In genomic region chr15:82172648-82173047, GRCm38 (mm10) we compare ENCODE assay signal across 25 mouse cellular contexts. TPM values are rescaled to one million over a fixed set of nuclear protein-coding genes. Genes with fewer than 3 reads are reported as not detected.
DNase-seq lines count a peak whose midpoint lies in the region; ATAC-seq and TF ChIP-seq lines count a peak whose summit lies in the region.
"Had no signal": no experiment of that assay in that cellular context is flagged by ENCODE, and none has a peak within 500 bp of the region (broad histone marks: within the 10 kb centered on the region; RNA-seq: fewer than 3 reads in every experiment).

No protein-coding gene starts in this region.

- no peak for TF ChIP-seq CTCF in midbrain, postnatal 0 days (IDR thresholded peaks at IDR 0.05)

- H3K4me3 ChIP-seq in hindbrain, embryonic 15.5 days: no peak overlapping the region
- H3K4me3 ChIP-seq in hindbrain, embryonic 11.5 days (ENCODE audit: low read depth, low read length): no peak overlapping the region
- H3K4me3 ChIP-seq in midbrain, postnatal 0 days (ENCODE audit: low read depth, low read length): no peak overlapping the region
- no peak overlapping the region for H3K4me3 ChIP-seq in midbrain, embryonic 13.5 days (replicated peaks)
- H3K4me3 ChIP-seq: embryonic facial prominence, embryonic 10.5 days; forebrain, embryonic 15.5 days; limb, embryonic 12.5 days; lung, embryonic 15.5 days; midbrain, embryonic 15.5 days; stomach, embryonic 15.5 days had no signal

- 71% methylated on average over 8 of the region's 8 CpGs for WGBS in hindbrain, embryonic 15.5 days
- WGBS in hindbrain, embryonic 11.5 days: 92% methylated on average over 8 of the region's 8 CpGs
- 76% methylated on average over 8 of the region's 8 CpGs for WGBS in midbrain, postnatal 0 days
- 84% methylated on average over 8 of the region's 8 CpGs for WGBS in midbrain, embryonic 13.5 days

- ATAC-seq in hindbrain, embryonic 15.5 days (ENCODE audit: low FRiP score, low read depth): no peak
- no peak for ATAC-seq in hindbrain, embryonic 11.5 days (ENCODE audit: low FRiP score)
- no peak for ATAC-seq in midbrain, postnatal 0 days (ENCODE audit: low FRiP score)
- no peak for ATAC-seq in midbrain, embryonic 13.5 days
- no peak for ATAC-seq in monocyte, adult 5-6 weeks (replicated peaks; ENCODE audit: insufficient number of reproducible peaks, low FRiP score, low TSS enrichment, poor library complexity, severe bottlenecking)
- ATAC-seq: forebrain, embryonic 15.5 days; midbrain, embryonic 15.5 days had no signal

- no peak overlapping the region for H3K9ac ChIP-seq in hindbrain, embryonic 15.5 days
- no peak overlapping the region for H3K9ac ChIP-seq in hindbrain, embryonic 11.5 days (ENCODE audit: low read depth, low read length)
- H3K9ac ChIP-seq in midbrain, postnatal 0 days (replicated peaks; ENCODE audit: low read length, poor library complexity, severe bottlenecking): no peak overlapping the region
- no peak overlapping the region for H3K9ac ChIP-seq in midbrain, embryonic 13.5 days (replicated peaks)
- H3K9ac ChIP-seq: forebrain, embryonic 15.5 days; limb, embryonic 12.5 days; liver, embryonic 14.5 days; lung, embryonic 15.5 days; midbrain, embryonic 15.5 days; stomach, embryonic 15.5 days had no signal

- peaks cover 61% of the 10 kb centered on the region for H3K36me3 ChIP-seq in hindbrain, embryonic 15.5 days
- H3K36me3 ChIP-seq in hindbrain, embryonic 11.5 days (ENCODE audit: control insufficient read depth, insufficient read depth, low read length): peaks cover 32% of the 10 kb centered on the region
- peaks cover 67% of the 10 kb centered on the region for H3K36me3 ChIP-seq in midbrain, postnatal 0 days (ENCODE audit: insufficient read depth, low read length)
- H3K36me3 ChIP-seq in midbrain, embryonic 13.5 days: peaks cover 78% of the 10 kb centered on the region

- no peaks in the 10 kb centered on the region for H3K9me3 ChIP-seq in hindbrain, embryonic 15.5 days
- H3K9me3 ChIP-seq in hindbrain, embryonic 11.5 days (ENCODE audit: control insufficient read depth, low read length): no peaks in the 10 kb centered on the region
- no peaks in the 10 kb centered on the region for H3K9me3 ChIP-seq in midbrain, postnatal 0 days (ENCODE audit: low read length)
- H3K9me3 ChIP-seq in midbrain, embryonic 13.5 days: no peaks in the 10 kb centered on the region
- H3K9me3 ChIP-seq: embryonic facial prominence, embryonic 10.5 days; forebrain, embryonic 15.5 days; limb, embryonic 12.5 days; lung, embryonic 15.5 days; midbrain, embryonic 15.5 days; stomach, embryonic 15.5 days had no signal

- DNase-seq in hindbrain, embryonic 11.5 days (ENCODE audit: low spot score): no peak
- DNase-seq in midbrain, postnatal 0 days (ENCODE audit: low spot score): peak; percentile 61
- DNase-seq in cerebellum, adult 9-10 months: peak; percentile 74
- no peak for DNase-seq in B cell, adult 2 months
- DNase-seq in spleen, postnatal 36 days (ENCODE audit: low spot score in 2 of 2): no peak
- DNase-seq: adrenal gland, postnatal 36 days; heart, postnatal 36 days; kidney, adult 11 months; kidney, postnatal 10 days; lung, postnatal 36 days; right cerebral cortex, postnatal 4 days; thymus, postnatal 25 days had no signal

- no peak overlapping the region for H3K4me2 ChIP-seq in hindbrain, embryonic 15.5 days
- no peak overlapping the region for H3K4me2 ChIP-seq in hindbrain, embryonic 11.5 days (replicated peaks; ENCODE audit: low read depth, low read length)
- H3K4me2 ChIP-seq in midbrain, postnatal 0 days (ENCODE audit: low read depth, low read length, poor library complexity, severe bottlenecking): no peak overlapping the region
- H3K4me2 ChIP-seq in midbrain, embryonic 13.5 days (replicated peaks): no peak overlapping the region
- H3K4me2 ChIP-seq: forebrain, embryonic 15.5 days; limb, embryonic 12.5 days; lung, embryonic 15.5 days; midbrain, embryonic 15.5 days; stomach, embryonic 15.5 days had no signal

- peaks cover 32% of the 10 kb centered on the region for H3K4me1 ChIP-seq in hindbrain, embryonic 15.5 days (replicated peaks)
- H3K4me1 ChIP-seq in hindbrain, embryonic 11.5 days (replicated peaks; ENCODE audit: control insufficient read depth, insufficient read depth, low read length): no peaks in the 10 kb centered on the region
- H3K4me1 ChIP-seq in midbrain, postnatal 0 days (ENCODE audit: insufficient read depth, low read length): no peaks in the 10 kb centered on the region
- peaks cover 7% of the 10 kb centered on the region for H3K4me1 ChIP-seq in midbrain, embryonic 13.5 days (replicated peaks)
- H3K4me1 ChIP-seq: forebrain, embryonic 15.5 days; stomach, embryonic 15.5 days had no signal

- H3K27ac ChIP-seq in hindbrain, embryonic 15.5 days (replicated peaks): 0 out of 2 replicates have a peak overlapping the region, but pooled peaks have one; percentile 6
- H3K27ac ChIP-seq in hindbrain, embryonic 11.5 days (ENCODE audit: low read depth, low read length): no peak overlapping the region
- no peak overlapping the region for H3K27ac ChIP-seq in midbrain, postnatal 0 days (ENCODE audit: low read depth, low read length)
- no peak overlapping the region for H3K27ac ChIP-seq in midbrain, embryonic 13.5 days
- H3K27ac ChIP-seq: embryonic facial prominence, embryonic 10.5 days; forebrain, embryonic 15.5 days; limb, embryonic 12.5 days; liver, embryonic 14.5 days; lung, embryonic 15.5 days; midbrain, embryonic 15.5 days; stomach, embryonic 15.5 days had no signal

- H3K27me3 ChIP-seq in hindbrain, embryonic 15.5 days: no peaks in the 10 kb centered on the region
- no peaks in the 10 kb centered on the region for H3K27me3 ChIP-seq in hindbrain, embryonic 11.5 days (ENCODE audit: control insufficient read depth, insufficient read depth, low read length)
- H3K27me3 ChIP-seq in midbrain, postnatal 0 days (ENCODE audit: insufficient read depth, low read length): no peaks in the 10 kb centered on the region
- no peaks in the 10 kb centered on the region for H3K27me3 ChIP-seq in midbrain, embryonic 13.5 days
- H3K27me3 ChIP-seq: forebrain, embryonic 15.5 days; limb, embryonic 12.5 days; lung, embryonic 15.5 days; midbrain, embryonic 15.5 days; stomach, embryonic 15.5 days had no signal

RNA-seq across cellular contexts. Expression of gene Srebf2, which starts 25.7 kb away (rescaled TPM):
- 204 and 209 TPM in 2 replicates for polyA plus RNA-seq in hindbrain, embryonic 15.5 days (2015; fragmentation: Nextera tagmentation; extraction: Ambion mirVana)
- polyA plus RNA-seq in hindbrain, embryonic 11.5 days (2014; fragmentation: Nextera tagmentation; extraction: Ambion mirVana): 143 and 144 TPM in 2 replicates
- 204 and 245 TPM in 2 replicates for total RNA-seq in midbrain, postnatal 0 days (2014; rRNA removed)
- 141 and 150 TPM in 2 replicates for polyA plus RNA-seq in midbrain, postnatal 0 days (2015; fragmentation: Nextera tagmentation; extraction: Ambion mirVana)
- polyA plus RNA-seq in midbrain, embryonic 13.5 days (2015; fragmentation: Nextera tagmentation; extraction: Ambion mirVana): 225 and 230 TPM in 2 replicates
- 43.2 to 64.7 TPM (median 49.7 TPM) in 3 replicates for total RNA-seq in monocyte, adult 5-6 weeks (2017)

RNA-seq across cellular contexts. Expression of gene Shisa8, which starts 40.0 kb away (rescaled TPM):
- polyA plus RNA-seq in hindbrain, embryonic 15.5 days (2015; fragmentation: Nextera tagmentation; extraction: Ambion mirVana): 2.9 and 4.6 TPM in 2 replicates
- 1.0 and 1.9 TPM in 2 replicates for polyA plus RNA-seq in hindbrain, embryonic 11.5 days (2014; fragmentation: Nextera tagmentation; extraction: Ambion mirVana)
- 6.5 and 7.6 TPM in 2 replicates for total RNA-seq in midbrain, postnatal 0 days (2014; rRNA removed)
- polyA plus RNA-seq in midbrain, postnatal 0 days (2015; fragmentation: Nextera tagmentation; extraction: Ambion mirVana): 1.6 and 2.2 TPM in 2 replicates
- polyA plus RNA-seq in midbrain, embryonic 13.5 days (2015; fragmentation: Nextera tagmentation; extraction: Ambion mirVana): 0.50 and 0.70 TPM in 2 replicates
- not detected in 3 replicates for total RNA-seq in monocyte, adult 5-6 weeks (2017)
- total RNA-seq: gastrocnemius, adult 8-10 months; granulocyte monocyte progenitor cell, adult 5-6 weeks; megakaryocyte-erythroid progenitor cell, adult 5-6 weeks had no signal

RNA-seq across cellular contexts. Expression of gene Ccdc134, which starts 44.9 kb away (rescaled TPM):
- polyA plus RNA-seq in hindbrain, embryonic 15.5 days (2015; fragmentation: Nextera tagmentation; extraction: Ambion mirVana): 11.6 and 12.0 TPM in 2 replicates
- polyA plus RNA-seq in hindbrain, embryonic 11.5 days (2014; fragmentation: Nextera tagmentation; extraction: Ambion mirVana): 17.0 and 17.2 TPM in 2 replicates
- total RNA-seq in midbrain, postnatal 0 days (2014; rRNA removed): 8.4 and 8.7 TPM in 2 replicates
- 6.9 and 7.7 TPM in 2 replicates for polyA plus RNA-seq in midbrain, postnatal 0 days (2015; fragmentation: Nextera tagmentation; extraction: Ambion mirVana)
- polyA plus RNA-seq in midbrain, embryonic 13.5 days (2015; fragmentation: Nextera tagmentation; extraction: Ambion mirVana): 12.0 and 14.0 TPM in 2 replicates
- total RNA-seq in monocyte, adult 5-6 weeks (2017): 28.6 to 54.3 TPM (median 43.2 TPM) in 3 replicates

RNA-seq across cellular contexts. Expression of gene Tnfrsf13c, which starts 51.5 kb away (rescaled TPM):
- polyA plus RNA-seq in hindbrain, embryonic 15.5 days (2015; fragmentation: Nextera tagmentation; extraction: Ambion mirVana): 0.37 and 0.69 TPM in 2 replicates
- 0.35 and 0.62 TPM in 2 replicates for polyA plus RNA-seq in hindbrain, embryonic 11.5 days (2014; fragmentation: Nextera tagmentation; extraction: Ambion mirVana)
- total RNA-seq in midbrain, postnatal 0 days (2014; rRNA removed): 0.94 and 2.1 TPM in 2 replicates
- polyA plus RNA-seq in midbrain, postnatal 0 days (2015; fragmentation: Nextera tagmentation; extraction: Ambion mirVana): 0.18 and 0.27 TPM in 2 replicates
- not detected in 2 replicates for polyA plus RNA-seq in midbrain, embryonic 13.5 days (2015; fragmentation: Nextera tagmentation; extraction: Ambion mirVana)
- total RNA-seq in monocyte, adult 5-6 weeks (2017): 13.6 to 19.3 TPM (median 17.9 TPM) in 3 replicates
- total RNA-seq: gastrocnemius, adult 8-10 months had no signal
- polyA plus RNA-seq: limb, embryonic 12.5 days had no signal

Comparison
In these comparisons a context has a peak if more than half of its experiments do, and no peak if none do; other contexts are left out.
1. DNase-seq: peak in midbrain, postnatal 0 days (single experiment) and cerebellum, adult 9-10 months (single experiment); none in hindbrain, embryonic 11.5 days (single experiment), B cell, adult 2 months (0 of 2) and spleen, postnatal 36 days (0 of 2).